Mouse (Mus musculus) kidney, adult 2 months (tissue): Measurements from ENCODE around the gene Nod1.

ENCODE experiments used
- CTCF ChIP-seq: fragments of 200-500 bp; conservative IDR thresholded peaks from 2 replicates; pipeline ENCODE4 v1.5.1; 2011; ENCODE audit warnings: low read depth, mild to moderate bottlenecking, control low read depth, low read length, moderate library complexity, mixed read lengths; ENCODE audit not compliant: insufficient read depth, insufficient read length
- POLR2A ChIP-seq: fragments of 200-500 bp; IDR thresholded peaks from one replicate; pipeline ENCODE4 v1.6.1; 2011; ENCODE audit warnings: low read depth, low read length, control low read depth

DNA sequence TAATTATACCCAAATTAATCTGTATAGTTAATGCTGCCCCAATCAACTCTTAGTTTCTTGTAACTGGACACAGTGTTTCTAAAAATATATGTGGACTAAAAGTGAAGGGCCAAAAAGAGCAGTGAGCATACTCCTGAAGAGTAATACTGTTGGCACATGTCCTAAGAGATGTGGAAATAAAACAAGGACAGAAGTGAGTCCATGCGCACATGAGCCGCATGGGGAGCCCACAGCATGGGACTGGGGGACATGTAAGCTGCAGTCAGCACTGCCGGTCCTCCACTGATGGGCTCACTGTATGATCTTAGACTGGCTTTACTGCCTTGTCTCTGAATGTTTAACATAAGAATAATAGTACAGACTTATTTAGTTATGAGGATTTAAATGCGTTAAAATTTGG lies 92.3 kb downstream of the Nod1 start:
- no peak for TF ChIP-seq CTCF
- no peak for TF ChIP-seq POLR2A
